Mouse (Mus musculus) MEL (cell line): ENCODE measurements around the gene Dohh. TPM values are rescaled to one million over a fixed set of nuclear protein-coding genes. Genes with fewer than 3 reads are reported as not detected.

Experiments
- DNase-seq: peaks from one replicate; pipeline ENCODE4 v3.0.0; 2011; ENCODE audit warnings: low read depth, low spot score
- H3K27ac ChIP-seq: 2 replicates; pipeline ENCODE4 v1.5.1; 2012; ENCODE audit warnings: low read depth, mild to moderate bottlenecking, control low read depth, low read length, moderate library complexity; ENCODE audit not compliant: control insufficient read depth
- H3K27me3 ChIP-seq, 2 experiments: fragments of 150-350 bp in 1 of 2; sonication (generic) in 1 of 2; 2 replicates each; pipeline ENCODE4 v1.6.1; 2012; ENCODE audit warnings: low read length in 2 of 2, mild to moderate bottlenecking in 2 of 2, improper control_type of control experiment in 1 of 2, moderate library complexity in 1 of 2; ENCODE audit not compliant: insufficient read depth in 2 of 2, control insufficient read depth in 1 of 2
- H3K36me3 ChIP-seq, 2 experiments: 2 replicates each; pipeline ENCODE4 v1.6.1; 2012 to 2014; ENCODE audit warnings: low read length in 2 of 2, improper control_type of control experiment in 1 of 2, inconsistent platforms in 1 of 2, mild to moderate bottlenecking in 1 of 2; ENCODE audit not compliant: insufficient read depth in 2 of 2, control insufficient read depth in 1 of 2
- H3K4me1 ChIP-seq, 2 experiments: fragments of 150-350 bp in 1 of 2; sonication (generic) in 1 of 2; 2 replicates each; pipeline ENCODE4 v1.6.1; 2012; ENCODE audit warnings: low read length in 2 of 2, improper control_type of control experiment in 1 of 2, mild to moderate bottlenecking in 1 of 2; ENCODE audit not compliant: insufficient read depth in 2 of 2, control insufficient read depth in 1 of 2
- H3K4me3 ChIP-seq, 2 experiments: fragments of 150-350 bp in 1 of 2; sonication (generic) in 1 of 2; 2 replicates each; pipeline ENCODE4 v1.5.1; 2012; ENCODE audit warnings: low read depth in 2 of 2, low read length in 2 of 2, mild to moderate bottlenecking in 2 of 2, moderate library complexity in 2 of 2, control low read depth in 1 of 2, improper control_type of control experiment in 1 of 2; ENCODE audit not compliant: control insufficient read depth in 1 of 2, insufficient read depth in 1 of 2
- H3K79me2 ChIP-seq: 2 replicates; pipeline ENCODE4 v1.6.1; 2012; ENCODE audit warnings: mild to moderate bottlenecking, low read length, moderate library complexity; ENCODE audit not compliant: control insufficient read depth, poor library complexity, insufficient read depth
- H3K9ac ChIP-seq: 2 replicates; pipeline ENCODE4 v1.6.1; 2012; ENCODE audit warnings: low read depth, mild to moderate bottlenecking, control low read depth, low read length, moderate library complexity; ENCODE audit not compliant: control insufficient read depth, poor library complexity, severe bottlenecking
- H3K9me3 ChIP-seq: fragments of 150-350 bp; sonication (generic); replicated peaks from 2 replicates; pipeline ENCODE4 v1.6.1; 2012; ENCODE audit warnings: mild to moderate bottlenecking, low read length, improper control_type of control experiment, moderate library complexity; ENCODE audit not compliant: insufficient read depth
- CTCF ChIP-seq, 3 experiments: IDR thresholded peaks in 2 of 3; conservative IDR thresholded peaks in 1 of 3; 2 replicates each; pipeline ENCODE4 v1.5.1; 2011 to 2012; ENCODE audit warnings: low read length in 3 of 3, low read depth in 2 of 3, mild to moderate bottlenecking in 2 of 3, improper control_type of control experiment in 1 of 3, inconsistent platforms in 1 of 3, mixed read lengths in 1 of 3, moderate library complexity in 1 of 3; ENCODE audit not compliant: control insufficient read depth in 1 of 3, insufficient read depth in 1 of 3, poor library complexity in 1 of 3, severe bottlenecking in 1 of 3
- E2F4 ChIP-seq: IDR thresholded peaks from 2 replicates; pipeline ENCODE4 v1.6.1; 2011; ENCODE audit warnings: low read depth, low read length, improper control_type of control experiment, borderline replicate concordance
- ELF1 ChIP-seq: IDR thresholded peaks from 2 replicates; pipeline ENCODE4 v1.6.1; 2014; ENCODE audit warnings: low read depth, mild to moderate bottlenecking, inconsistent platforms, low read length, improper control_type of control experiment, moderate library complexity
- EP300 ChIP-seq, 2 experiments: IDR thresholded peaks; 2 replicates each; pipeline ENCODE4 v1.6.1; 2011; ENCODE audit warnings: improper control_type of control experiment in 2 of 2, low read length in 2 of 2, low read depth in 1 of 2, mild to moderate bottlenecking in 1 of 2
- ETS1 ChIP-seq: IDR thresholded peaks from 2 replicates; pipeline ENCODE4 v1.6.1; 2012; ENCODE audit warnings: low read depth, mild to moderate bottlenecking, inconsistent platforms, low read length, improper control_type of control experiment, moderate library complexity
- GABPA ChIP-seq: IDR thresholded peaks from 2 replicates; pipeline ENCODE4 v1.6.1; 2012; ENCODE audit warnings: low read depth, mild to moderate bottlenecking, inconsistent platforms, low read length, improper control_type of control experiment, moderate library complexity
- GATA1 ChIP-seq: IDR thresholded peaks from 2 replicates; pipeline ENCODE4 v1.6.1; 2011; ENCODE audit warnings: low read depth, low read length, improper control_type of control experiment
- JUND ChIP-seq: IDR thresholded peaks from 2 replicates; pipeline ENCODE4 v1.6.1; 2011; ENCODE audit warnings: low read depth, mild to moderate bottlenecking, improper control_type of control experiment, low read length
- KAT2A ChIP-seq: conservative IDR thresholded peaks from 2 replicates; pipeline ENCODE4 v1.6.1; 2012; ENCODE audit warnings: low read depth, low read length, improper control_type of control experiment, inconsistent platforms
- MAFK ChIP-seq: IDR thresholded peaks from 2 replicates; pipeline ENCODE4 v1.6.1; 2011; ENCODE audit warnings: low read depth, mild to moderate bottlenecking, low read length, improper control_type of control experiment, borderline replicate concordance
- MXI1 ChIP-seq: IDR thresholded peaks from 2 replicates; pipeline ENCODE4 v1.6.1; 2011; ENCODE audit warnings: mild to moderate bottlenecking, low read depth, low read length, improper control_type of control experiment
- MYB ChIP-seq: IDR thresholded peaks from 2 replicates; pipeline ENCODE4 v1.6.1; 2011; ENCODE audit warnings: mild to moderate bottlenecking, low read depth, low read length, improper control_type of control experiment
- MYC ChIP-seq: IDR thresholded peaks from 2 replicates; pipeline ENCODE4 v1.6.1; 2011; ENCODE audit warnings: low read depth, mild to moderate bottlenecking, low read length, improper control_type of control experiment, moderate library complexity
- NELFE ChIP-seq: IDR thresholded peaks from 2 replicates; pipeline ENCODE4 v1.6.1; 2011; ENCODE audit warnings: low read depth, low read length, improper control_type of control experiment
- POLR2AphosphoS2 ChIP-seq: IDR thresholded peaks from 2 replicates; pipeline ENCODE4 v1.6.1; 2011; ENCODE audit warnings: low read length, improper control_type of control experiment
- POLR2AphosphoS5 ChIP-seq: IDR thresholded peaks from 2 replicates; pipeline ENCODE4 v1.6.1; 2012; ENCODE audit warnings: low read depth, borderline replicate concordance, mild to moderate bottlenecking, inconsistent platforms, low read length, moderate library complexity, mixed read lengths
- RAD21 ChIP-seq: IDR thresholded peaks from 2 replicates; pipeline ENCODE4 v1.6.1; 2011; ENCODE audit warnings: mild to moderate bottlenecking, low read depth, low read length, improper control_type of control experiment
- RCOR1 ChIP-seq: IDR thresholded peaks from 2 replicates; pipeline ENCODE4 v1.6.1; 2012; ENCODE audit warnings: low read depth, mild to moderate bottlenecking, inconsistent platforms, low read length, improper control_type of control experiment
- SIN3A ChIP-seq: IDR thresholded peaks from 2 replicates; pipeline ENCODE4 v1.6.1; 2012; ENCODE audit warnings: low read length, improper control_type of control experiment, inconsistent platforms
- SMC3 ChIP-seq: IDR thresholded peaks from 2 replicates; pipeline ENCODE4 v1.6.1; 2011; ENCODE audit warnings: low read depth, low read length, improper control_type of control experiment
- TBP ChIP-seq: IDR thresholded peaks from 2 replicates; pipeline ENCODE4 v1.8.0; 2011; ENCODE audit warnings: low read depth, low read length, improper control_type of control experiment
- TCF12 ChIP-seq: IDR thresholded peaks from 2 replicates; pipeline ENCODE4 v1.6.1; 2014; ENCODE audit warnings: low read depth, mild to moderate bottlenecking, inconsistent platforms, low read length, improper control_type of control experiment, moderate library complexity
- USF1 ChIP-seq: IDR thresholded peaks from 2 replicates; pipeline ENCODE4 v1.6.1; 2014; ENCODE audit warnings: low read depth, mild to moderate bottlenecking, inconsistent platforms, low read length, improper control_type of control experiment, moderate library complexity
- USF2 ChIP-seq, 2 experiments: IDR thresholded peaks; 2 replicates each; pipeline ENCODE4 v1.6.1; 2011 to 2012; ENCODE audit warnings: improper control_type of control experiment in 2 of 2, low read length in 2 of 2, borderline replicate concordance in 1 of 2, inconsistent platforms in 1 of 2, low read depth in 1 of 2, mild to moderate bottlenecking in 1 of 2; ENCODE audit not compliant: insufficient read depth in 1 of 2
- ZC3H11A ChIP-seq: IDR thresholded peaks from 2 replicates; pipeline ENCODE4 v1.6.1; 2012; ENCODE audit warnings: low read depth, mild to moderate bottlenecking, inconsistent platforms, low read length, improper control_type of control experiment
- ZNF384 ChIP-seq: IDR thresholded peaks from 2 replicates; pipeline ENCODE4 v1.6.1; 2012; ENCODE audit warnings: low read depth, mild to moderate bottlenecking, inconsistent platforms, low read length, improper control_type of control experiment
- polyA plus RNA-seq, 2 experiments: library from polyadenylated mRNA; stranded (reverse) in 1 of 2; unstranded in 1 of 2; fragments of >175 nt in 1 of 2; fragments of >200 nt in 1 of 2; gene quantifications; 2 replicates each; pipeline versions ENCODE4 v1.2.1 to v1.2.4; 2012; ENCODE audit warnings: low replicate concordance in 2 of 2, low read depth in 1 of 2; ENCODE audit not compliant: insufficient read length in 2 of 2, insufficient read depth in 1 of 2, missing spikeins in 1 of 2
- total RNA-seq: library from RNA; depleted of rRNA; stranded (reverse); fragments of 300-350 nt; gene quantifications from 2 replicates; pipeline ENCODE4 v1.2.3, GENCODE M21; 2012

Dohh gene
- total and polyA plus RNA-seq, 3 experiments: 145 to 153 TPM; not detected in 1

DNA sequence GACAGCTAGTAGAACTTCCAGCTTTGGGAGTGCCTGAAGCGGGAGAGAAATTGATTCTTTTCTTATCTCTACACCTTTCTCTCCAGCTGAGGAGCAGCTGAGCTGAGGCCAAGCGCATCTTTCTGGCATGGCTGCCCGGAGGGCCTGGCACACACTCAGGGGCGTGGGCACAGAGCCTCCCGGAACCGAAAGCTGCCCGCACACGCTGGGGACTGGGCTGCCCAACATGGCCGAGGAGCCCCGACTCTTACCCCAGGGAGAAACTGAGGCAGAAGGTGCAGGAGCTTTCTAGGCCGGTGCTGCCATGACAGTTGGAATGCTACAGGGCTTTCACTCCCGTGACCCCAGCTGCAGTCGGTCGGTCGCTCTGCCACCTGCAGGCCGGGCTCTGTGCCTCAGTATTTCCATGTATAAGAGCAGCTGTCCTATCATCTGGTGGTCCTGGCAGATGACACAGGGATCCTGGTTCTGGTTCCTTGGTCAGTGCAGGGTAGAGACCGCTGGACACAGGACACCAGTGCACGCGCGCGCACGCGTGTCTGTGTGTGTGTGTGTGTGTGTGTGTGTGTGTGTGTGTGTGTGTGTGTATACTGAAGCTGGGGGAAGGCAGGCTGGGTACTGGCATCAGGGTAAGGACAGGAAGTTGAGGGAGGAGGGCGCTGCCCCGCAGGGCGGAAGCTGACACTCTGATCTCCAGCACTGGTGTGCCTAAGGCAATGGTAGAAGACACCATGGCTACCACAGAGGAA lies 49.5 kb downstream of the Dohh start:
- Histone ChIP-seq H3K9me3 (no peaks in the 10 kb centered on the region), H3K36me3 (peaks cover 0 to 3% of the 10 kb centered on the region in 2 experiments; a peak in 1 of 4 replicates), H3K9ac (peak overlapping the region; percentile 53), H3K4me3 (peak overlapping the region; percentile 39 to 48), H3K27ac (peak overlapping the region; percentile 38), H3K27me3 (peaks cover 0 to 3% of the 10 kb centered on the region in 2 experiments; a peak in 2 of 4 replicates), H3K4me1 (peaks cover 0 to 23% of the 10 kb centered on the region in 2 experiments; a peak in 2 of 4 replicates), H3K79me2 (no peaks in the 10 kb centered on the region; the same call in 1 of the 2 replicates)
- no peak for TF ChIP-seq ZNF384
- no peak for TF ChIP-seq GABPA
- no peak for TF ChIP-seq KAT2A
- peak; percentile 22; the same call in 1 of the 2 replicates for TF ChIP-seq NELFE
- TF ChIP-seq EP300 (IDR thresholded peaks at IDR 0.05; ENCODE audit: low read depth in 1 of 2, low read length in 2 of 2): no peak
- 0 out of 2 replicates have a peak, but pooled peaks have one; percentile 5 for TF ChIP-seq SMC3
- TF ChIP-seq TCF12: no peak
- no peak for TF ChIP-seq USF2 (IDR thresholded peaks at IDR 0.05; ENCODE audit: borderline replicate concordance in 1 of 2, insufficient read depth in 1 of 2, low read depth in 1 of 2, low read length in 2 of 2)
- TF ChIP-seq GATA1: 0 out of 2 replicates have a peak, but pooled peaks have one; percentile 29
- TF ChIP-seq CTCF (IDR thresholded peaks at IDR 0.05 in 2 of 3, conservative IDR thresholded peaks at IDR 0.05 in 1 of 3; ENCODE audit: control insufficient read depth in 1 of 3, insufficient read depth in 1 of 3, low read depth in 2 of 3, low read length in 3 of 3, poor library complexity in 1 of 3, severe bottlenecking in 1 of 3): peak in 2 of 3 experiments; percentile 9 to 23; a peak in 2 of 6 replicates
- TF ChIP-seq ETS1: peak; percentile 84
- TF ChIP-seq TBP: no peak
- no peak for TF ChIP-seq USF1
- TF ChIP-seq POLR2AphosphoS2: no peak
- no peak for TF ChIP-seq ZC3H11A
- peak; percentile 70 for DNase-seq

DNA sequence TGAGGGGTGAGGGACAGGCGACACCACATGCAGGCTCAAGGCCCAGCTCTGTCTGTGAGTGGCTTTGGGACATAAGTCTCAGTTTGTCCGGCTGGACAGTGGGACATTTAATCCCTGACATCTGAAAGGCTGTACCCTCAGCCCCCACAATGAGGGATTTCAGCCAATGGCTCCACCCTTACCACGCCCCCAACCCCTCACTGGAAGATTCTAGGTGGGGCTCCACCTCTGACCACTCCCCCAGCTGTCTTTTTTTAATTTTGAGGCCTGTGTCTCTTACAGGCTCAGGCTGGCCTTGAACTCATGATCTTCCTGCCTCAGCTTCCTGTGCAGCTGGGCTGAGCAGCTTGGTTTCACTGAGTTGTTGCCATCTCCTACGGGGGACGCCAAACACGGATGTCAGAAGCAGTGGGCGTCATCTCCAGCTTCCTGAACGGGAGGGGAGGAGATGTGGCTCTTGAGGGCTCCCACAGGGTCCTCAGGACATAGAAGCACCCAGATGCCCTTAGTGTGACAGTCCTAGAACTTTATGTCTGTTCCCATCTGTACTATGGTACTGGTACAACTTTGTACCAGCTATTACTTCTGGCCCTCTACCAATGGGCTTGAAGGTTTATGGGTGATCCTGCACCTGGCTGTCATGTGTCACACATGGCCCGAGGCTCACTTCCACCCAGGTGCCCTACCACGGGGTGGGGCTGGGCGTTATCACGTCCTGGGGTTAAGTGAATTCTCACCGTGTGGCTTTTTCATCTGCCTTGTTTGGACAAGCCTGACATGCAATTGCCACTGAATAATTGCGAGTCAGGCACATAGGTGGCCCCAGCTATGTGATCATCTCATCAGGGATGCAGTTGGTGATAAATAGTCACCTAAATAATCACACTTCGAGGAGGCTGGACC lies 50.4 kb downstream of the Dohh start:
- DNase-seq: peak; percentile 77
- Histone ChIP-seq H3K27ac (peak overlapping the region; percentile 6; the same call in 1 of the 2 replicates), H3K9me3 (no peaks in the 10 kb centered on the region), H3K4me1 (peaks cover 0 to 19% of the 10 kb centered on the region in 2 experiments; a peak in 2 of 4 replicates)
- no peak for TF ChIP-seq E2F4
- TF ChIP-seq MYB: no peak
- TF ChIP-seq MAFK: no peak
- TF ChIP-seq MYC: no peak
- 0 out of 2 replicates have a peak, but pooled peaks have one; percentile 17 for TF ChIP-seq SIN3A
- TF ChIP-seq RCOR1: no peak
- no peak for TF ChIP-seq EP300 (IDR thresholded peaks at IDR 0.05; ENCODE audit: low read depth in 1 of 2, low read length in 2 of 2)
- no peak for TF ChIP-seq ELF1
- no peak for TF ChIP-seq USF2 (IDR thresholded peaks at IDR 0.05; ENCODE audit: borderline replicate concordance in 1 of 2, insufficient read depth in 1 of 2, low read depth in 1 of 2, low read length in 2 of 2)
- TF ChIP-seq POLR2AphosphoS5: no peak
- no peak for TF ChIP-seq NELFE
- no peak for TF ChIP-seq MXI1
- TF ChIP-seq KAT2A: no peak
- no peak for TF ChIP-seq JUND
- no peak for TF ChIP-seq RAD21
- peak; percentile 81 for TF ChIP-seq ZNF384
- TF ChIP-seq, all 39 proteins: peak for 2
- Histone ChIP-seq H3K36me3 (no peaks in the 10 kb centered on the region; a peak in 1 of 4 replicates), H3K4me3 (peak overlapping the region; percentile 39 to 48; a peak in 3 of 4 replicates), H3K27me3 (peaks cover 0 to 3% of the 10 kb centered on the region in 2 experiments; a peak in 2 of 4 replicates), H3K9ac (peak overlapping the region; percentile 18; the same call in 1 of the 2 replicates), H3K79me2 (no peaks in the 10 kb centered on the region; the same call in 1 of the 2 replicates)
